In the genomic region with DNA sequence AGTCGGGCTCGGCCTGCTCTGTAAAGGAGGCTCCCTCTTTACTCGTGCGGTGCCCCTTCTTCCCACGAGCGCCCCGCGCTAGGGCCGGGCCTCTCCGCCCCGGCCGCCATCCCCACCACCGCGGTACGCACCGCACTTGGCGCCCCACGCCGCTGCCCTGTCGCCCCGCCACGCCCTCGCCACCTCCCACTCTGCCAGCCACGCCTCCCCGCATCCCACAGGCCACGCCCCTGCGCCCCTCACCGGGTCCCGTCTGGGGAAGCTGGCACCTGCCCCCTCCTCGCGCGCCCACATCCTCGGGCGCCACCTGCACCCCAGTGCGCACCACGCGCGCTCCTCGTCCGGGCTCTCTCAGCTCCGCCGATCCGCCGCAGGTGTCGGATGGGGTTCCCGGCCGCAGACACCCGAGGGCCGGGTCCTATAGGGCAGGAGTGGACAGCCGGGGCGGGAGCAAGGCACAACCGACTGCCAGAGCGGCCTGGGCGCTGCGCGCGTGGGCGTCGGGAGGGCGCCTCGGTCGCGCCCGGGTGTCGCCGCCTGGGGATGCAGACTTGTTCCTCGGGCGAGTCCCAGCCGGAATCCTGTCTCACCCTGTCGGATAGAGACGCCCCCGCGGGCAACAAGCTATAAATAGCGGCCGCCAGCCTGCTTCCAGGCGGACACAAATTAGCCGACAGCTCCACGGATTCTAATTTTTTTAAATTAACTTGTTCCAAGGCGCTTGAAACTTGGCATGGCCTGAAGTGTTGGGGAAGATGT, we compare ENCODE assay signal across 8 mouse cellular contexts. TPM values are rescaled to one million over a fixed set of nuclear protein-coding genes. Genes with fewer than 3 reads are reported as not detected.
A peak's percentile ranks its signal among the peaks of the same experiment; 100 is the strongest.
DNase-seq lines count a peak whose midpoint lies in the region; ATAC-seq lines count a peak whose summit lies in the region.

A gene (minus strand): TSS at position 538 of the 759 bp plus-strand sequence.

- H3K9ac ChIP-seq in embryonic facial prominence, embryonic 15.5 days: no peak within 1 kb of the TSS
- H3K9ac ChIP-seq in limb, embryonic 11.5 days (ENCODE audit: low read length): peak within 1 kb of the TSS; percentile 48
- peak within 1 kb of the TSS; percentile 48 for H3K9ac ChIP-seq in neural tube, embryonic 13.5 days

- peaks cover 8% of the 10 kb centered on the region for H3K4me1 ChIP-seq in megakaryocyte, embryonic 14.5 days
- H3K4me1 ChIP-seq in embryonic facial prominence, embryonic 15.5 days: peaks cover 13% of the 10 kb centered on the region
- 0 out of 2 replicates have a peak, but pooled peaks cover 4% of the 10 kb centered on the region for H3K4me1 ChIP-seq in limb, embryonic 11.5 days (ENCODE audit: control insufficient read depth, insufficient read depth, low read length)
- H3K4me1 ChIP-seq in neural tube, embryonic 13.5 days (replicated peaks): peaks cover 13% of the 10 kb centered on the region

- intact Hi-C loops in heart, postnatal 14 days (cut with DNase I): loop anchor here (2.0 kb wide), 1 partner anchor 93 kb away; no protein-coding TSS in a partner anchor

- H3K4me3 ChIP-seq in megakaryocyte, embryonic 14.5 days (replicated peaks): peak within 1 kb of the TSS; percentile 83
- H3K4me3 ChIP-seq in embryonic facial prominence, embryonic 15.5 days (replicated peaks): peak within 1 kb of the TSS; percentile 45
- H3K4me3 ChIP-seq in limb, embryonic 11.5 days (ENCODE audit: low read depth, low read length): peak within 1 kb of the TSS; percentile 57
- peak within 1 kb of the TSS; percentile 49 for H3K4me3 ChIP-seq in neural tube, embryonic 13.5 days

- no peaks in the 10 kb centered on the region for H3K9me3 ChIP-seq in megakaryocyte, embryonic 14.5 days
- no peaks in the 10 kb centered on the region for H3K9me3 ChIP-seq in embryonic facial prominence, embryonic 15.5 days (replicated peaks)
- no peaks in the 10 kb centered on the region for H3K9me3 ChIP-seq in limb, embryonic 11.5 days (ENCODE audit: control insufficient read depth, low read length)
- no peaks in the 10 kb centered on the region for H3K9me3 ChIP-seq in neural tube, embryonic 13.5 days

- under 1% methylated on average over 79 of the region's 79 CpGs for WGBS in embryonic facial prominence, embryonic 15.5 days
- WGBS in limb, embryonic 11.5 days: 0% methylated on average over 76 of the region's 79 CpGs
- WGBS in neural tube, embryonic 13.5 days: under 1% methylated on average over 63 of the region's 79 CpGs

- peak within 1 kb of the TSS; percentile 88 for H3K4me2 ChIP-seq in embryonic facial prominence, embryonic 15.5 days (replicated peaks)
- H3K4me2 ChIP-seq in limb, embryonic 11.5 days (ENCODE audit: low read depth, severe bottlenecking): peak within 1 kb of the TSS; percentile 86
- H3K4me2 ChIP-seq in neural tube, embryonic 13.5 days: peak within 1 kb of the TSS; percentile 89

- ATAC-seq in megakaryocyte, adult 5-6 weeks (ENCODE audit: poor library complexity, severe bottlenecking): no peak
- peak; percentile 69 for ATAC-seq in embryonic facial prominence, embryonic 15.5 days (ENCODE audit: insufficient number of reproducible peaks, low FRiP score, low TSS enrichment, low read depth)
- peak; percentile 69 for ATAC-seq in limb, embryonic 11.5 days (ENCODE audit: insufficient number of reproducible peaks, low FRiP score, low TSS enrichment, low read depth)
- peak; percentile 47 for ATAC-seq in neural tube, embryonic 13.5 days (ENCODE audit: low read depth)

- H3K36me3 ChIP-seq in megakaryocyte, embryonic 14.5 days (replicated peaks; ENCODE audit: low read length): no peaks in the 10 kb centered on the region
- no peaks in the 10 kb centered on the region for H3K36me3 ChIP-seq in embryonic facial prominence, embryonic 15.5 days
- no peaks in the 10 kb centered on the region for H3K36me3 ChIP-seq in limb, embryonic 11.5 days (ENCODE audit: control insufficient read depth, insufficient read depth, low read length)
- H3K36me3 ChIP-seq in neural tube, embryonic 13.5 days: no peaks in the 10 kb centered on the region

- peak; percentile 42 to 63 for DNase-seq in heart, postnatal 14 days
- peak; percentile 79 for DNase-seq in limb, embryonic 11.5 days (ENCODE audit: low spot score)
- DNase-seq in thymus, postnatal 4 days: peak; percentile 97
- DNase-seq in urinary bladder, adult 18-20 months (ENCODE audit: low spot score in 2 of 2): no peak

- no peak within 1 kb of the TSS for H3K27ac ChIP-seq in embryonic facial prominence, embryonic 15.5 days (replicated peaks)
- no peak within 1 kb of the TSS for H3K27ac ChIP-seq in limb, embryonic 11.5 days (replicated peaks; ENCODE audit: low read depth, low read length)
- H3K27ac ChIP-seq in neural tube, embryonic 13.5 days (replicated peaks): no peak within 1 kb of the TSS

- H3K27me3 ChIP-seq in megakaryocyte, embryonic 14.5 days (replicated peaks): peaks cover 52% of the 10 kb centered on the region
- H3K27me3 ChIP-seq in embryonic facial prominence, embryonic 15.5 days: peaks cover 50% of the 10 kb centered on the region
- peaks cover 23% of the 10 kb centered on the region for H3K27me3 ChIP-seq in limb, embryonic 11.5 days (ENCODE audit: control insufficient read depth, insufficient read depth, low read length)
- peaks cover 60% of the 10 kb centered on the region for H3K27me3 ChIP-seq in neural tube, embryonic 13.5 days

RNA-seq across cellular contexts. Expression of the gene that starts here (rescaled TPM):
- polyA plus RNA-seq in megakaryocyte, embryonic 14.5 days (2012; ENCODE audit: insufficient read depth, low replicate concordance): not detected in 2 replicates
- total RNA-seq in megakaryocyte, adult 5-6 weeks (2015): not detected in 2 replicates
- total RNA-seq in megakaryocyte, adult 5-6 weeks (2017): not detected in 2 replicates
- polyA plus RNA-seq in embryonic facial prominence, embryonic 15.5 days (2015; fragmentation: Nextera tagmentation; extraction: Ambion mirVana): 9.5 and 13.0 TPM in 2 replicates
- 10 to 100 TPM; 19.2 to 21.5 TPM for total RNA-seq in heart, postnatal 14 days (2021)
- 18.8 and 19.8 TPM in 2 replicates for polyA plus RNA-seq in limb, embryonic 11.5 days (2014; fragmentation: Nextera tagmentation; extraction: Ambion mirVana)
- polyA plus RNA-seq in neural tube, embryonic 13.5 days (2015; fragmentation: Nextera tagmentation; extraction: Ambion mirVana): 2.5 and 3.3 TPM in 2 replicates

Comparison
In these comparisons a context has a peak if more than half of its experiments do, and no peak if none do; other contexts are left out.
1. RNA of the gene that starts here (total RNA-seq): 19.2 to 21.5 TPM in heart, postnatal 14 days; not detected in megakaryocyte, adult 5-6 weeks; every median in the first group is over 10 times any median in the second.
2. DNase-seq: peak in heart, postnatal 14 days (2 of 2), limb, embryonic 11.5 days (single experiment) and thymus, postnatal 4 days (single experiment); none in urinary bladder, adult 18-20 months (0 of 2).
3. Peak in every context shown above with its lines, with median percentiles within 50 percentile points of each other: H3K4me3 ChIP-seq and H3K4me2 ChIP-seq.